Mouse (Mus musculus): ENCODE results near the gene Haus6. TPM values are rescaled to one million over a fixed set of nuclear protein-coding genes. Genes with fewer than 3 reads are reported as not detected.
A peak's percentile ranks its signal among the peaks of the same experiment; 100 is the strongest.

The Haus6 gene
- polyA plus RNA-seq, 1 experiment from 2014 or later: 17.2 TPM

- peak; percentile 93 for DNase-seq (ENCODE audit: low spot score)
These were observed 36.4 kb downstream of the Haus6 start, which contains the start of gene Rraga for GRCm38 (mm10) chr4:86575283-86575983. Rraga (plus strand) TSS chr4:86575668.

GRCm38 (mm10) chr4:86574939-86575282 is 36.9 kb downstream of the Haus6 start:
- DNase-seq (ENCODE audit: low spot score): no peak

GRCm38 (mm10) chr4:86561061-86561460 is 50.8 kb downstream of the Haus6 start:
- DNase-seq (ENCODE audit: low spot score): no peak

- DNase-seq (ENCODE audit: low spot score): no peak
These were observed 52.8 kb downstream of the Haus6 start for GRCm38 (mm10) chr4:86559006-86559405.

- no peak for DNase-seq (ENCODE audit: low spot score)
These were observed 53.6 kb downstream of the Haus6 start, which contains the start of gene Saxo1 for GRCm38 (mm10) chr4:86558228-86558627. Saxo1 (minus strand) TSS chr4:86558328.

GRCm38 (mm10) chr4:86557371-86557770 is 54.5 kb downstream of the Haus6 start:
- no peak for DNase-seq (ENCODE audit: low spot score)

GRCm38 (mm10) chr4:86555035-86555707 is 56.7 kb downstream of the Haus6 start:
- peak; percentile 46 for DNase-seq (ENCODE audit: low spot score)

GRCm38 (mm10) chr4:86548332-86548731 is 63.5 kb downstream of the Haus6 start:
- DNase-seq (ENCODE audit: low spot score): no peak

- no peak for DNase-seq (ENCODE audit: low spot score)
These were observed 66.2 kb downstream of the Haus6 start for GRCm38 (mm10) chr4:86545615-86546014.

GRCm38 (mm10) chr4:86543999-86544398 is 67.9 kb downstream of the Haus6 start:
- DNase-seq (ENCODE audit: low spot score): no peak

GRCm38 (mm10) chr4:86541573-86541972 is 70.3 kb downstream of the Haus6 start:
- DNase-seq (ENCODE audit: low spot score): no peak

- no peak for DNase-seq (ENCODE audit: low spot score)
These were observed 72.9 kb downstream of the Haus6 start for GRCm38 (mm10) chr4:86538936-86539335.

- DNase-seq (ENCODE audit: low spot score): peak; percentile 55
These were observed 73.9 kb downstream of the Haus6 start for GRCm38 (mm10) chr4:86537972-86538371.

- no peak for DNase-seq (ENCODE audit: low spot score)
These were observed 77.8 kb downstream of the Haus6 start for GRCm38 (mm10) chr4:86534091-86534481.

- no peak for DNase-seq (ENCODE audit: low spot score)
These were observed 78.3 kb downstream of the Haus6 start for GRCm38 (mm10) chr4:86533406-86534090.

- DNase-seq (ENCODE audit: low spot score): no peak
These were observed 82.7 kb downstream of the Haus6 start for GRCm38 (mm10) chr4:86529161-86529560.

Other genes with a start within 250 kb of the Haus6 start
- gene Saxo1, start 53.7 kb downstream of the Haus6 start, polyA plus RNA-seq (2015; fragmentation: Nextera tagmentation; extraction: Ambion mirVana): 0.31 TPM in 1 of 2 replicates, not detected in the other
- 51.2 and 53.4 TPM in 2 replicates for gene Rraga, start 36.4 kb downstream of the Haus6 start, polyA plus RNA-seq (2015; fragmentation: Nextera tagmentation; extraction: Ambion mirVana)
- 63.0 and 71.7 TPM in 2 replicates for gene Plin2, start 58.0 kb upstream of the Haus6 start, polyA plus RNA-seq (2015; fragmentation: Nextera tagmentation; extraction: Ambion mirVana)
- gene Dennd4c, start 136.5 kb upstream of the Haus6 start, polyA plus RNA-seq (2015; fragmentation: Nextera tagmentation; extraction: Ambion mirVana): 4.6 and 6.3 TPM in 2 replicates
- gene Rps6, start 245.4 kb upstream of the Haus6 start, polyA plus RNA-seq (2015; fragmentation: Nextera tagmentation; extraction: Ambion mirVana): 922 and 983 TPM in 2 replicates

All from thymus, postnatal 0 days (tissue).